Mouse (Mus musculus) midbrain, embryonic 11.5 days (tissue): ENCODE data around the gene Ptx3. TPM values are rescaled to one million over a fixed set of nuclear protein-coding genes. Genes with fewer than 3 reads are reported as not detected.

ENCODE experiments used
- ATAC-seq: fragments of 200-750 bp; cut with Nextera tagmentation; 2 replicates; pipeline ENCODE4 v1.8.0; 2017; ENCODE audit warnings: moderate TSS enrichment, moderate library complexity; ENCODE audit not compliant: low FRiP score
- DNase-seq: peaks from one replicate; pipeline ENCODE4 v3.0.0; 2015; ENCODE audit warnings: low spot score; ENCODE audit errors: missing footprints
- H3K27ac ChIP-seq: fragments of 300-500 bp; sonication (generic); 2 replicates; pipeline ENCODE4 v1.5.1; 2014; ENCODE audit warnings: low read depth, low read length
- H3K27me3 ChIP-seq: fragments of 300-500 bp; sonication (generic); 2 replicates; pipeline ENCODE4 v1.6.1; 2014; ENCODE audit warnings: mild to moderate bottlenecking, low read length, moderate library complexity, mixed read lengths; ENCODE audit not compliant: control insufficient read depth, insufficient read depth
- H3K36me3 ChIP-seq: fragments of 300-500 bp; sonication (generic); 2 replicates; pipeline ENCODE4 v1.6.1; 2014; ENCODE audit warnings: mild to moderate bottlenecking, low read length, moderate library complexity, mixed read lengths; ENCODE audit not compliant: control insufficient read depth, insufficient read depth
- H3K4me1 ChIP-seq: fragments of 300-500 bp; sonication (generic); 2 replicates; pipeline ENCODE4 v1.6.1; 2014; ENCODE audit warnings: low read length; ENCODE audit not compliant: control insufficient read depth, insufficient read depth
- H3K4me2 ChIP-seq: fragments of 300-500 bp; sonication (generic); 2 replicates; pipeline ENCODE4 v1.6.1; 2014; ENCODE audit warnings: mild to moderate bottlenecking, moderate library complexity
- H3K4me3 ChIP-seq: fragments of 300-500 bp; sonication (generic); 2 replicates; pipeline ENCODE4 v1.5.1; 2014; ENCODE audit warnings: low read depth, low read length
- H3K9ac ChIP-seq: fragments of 300-500 bp; sonication (generic); 2 replicates; pipeline ENCODE4 v1.6.1; 2014; ENCODE audit warnings: low read length
- H3K9me3 ChIP-seq: fragments of 300-500 bp; sonication (generic); 2 replicates; pipeline ENCODE4 v1.6.1; 2016; ENCODE audit warnings: low read length; ENCODE audit not compliant: control insufficient read depth
- WGBS: fragments of 180-500 bp; shearing (Covaris S2); extraction: QIAGEN DNeasy Blood & Tissue Kit; methylation state at CpG from one replicate; pipeline ENCODE4 v1.1.7; 2014; 5-methylcytosine and 5-hydroxymethylcytosine counted together
- polyA plus RNA-seq: library from polyadenylated mRNA; unstranded; fragments of >200 nt; fragmentation: Nextera tagmentation; extraction: Ambion mirVana; gene quantifications from 2 replicates; pipeline ENCODE4 v1.2.1, GENCODE M21; 2014

Gene Ptx3
- polyA plus RNA-seq, result 29.1 and 31.5 TPM in 2 replicates

GRCm38 (mm10) chr3:66219655-66220191 lies at the start of gene Ptx3:
Ptx3 (plus strand) TSS chr3:66219910.
- Histone ChIP-seq H3K4me1 (peaks cover 4% of the 10 kb centered on the region; the same call in 1 of the 2 replicates), H3K9ac (peak within 1 kb of the TSS; percentile 76), H3K4me2 (peak within 1 kb of the TSS; percentile 80), H3K27ac (no peak within 1 kb of the TSS; the same call in 1 of the 2 replicates), H3K27me3 (no peaks in the 10 kb centered on the region; the same call in 1 of the 2 replicates), H3K4me3 (peak within 1 kb of the TSS; percentile 46), H3K36me3 (no peaks in the 10 kb centered on the region), H3K9me3 (no peaks in the 10 kb centered on the region)
- DNase-seq, result peak; percentile 93
- 2% methylated on average over 20 of the region's 20 CpGs for WGBS
- peak; percentile 60 for ATAC-seq

GRCm38 (mm10) chr3:66172907-66173306 lies 46.8 kb upstream of the Ptx3 start:
- no peaks in the 10 kb centered on the region for H3K27me3 ChIP-seq
- no peak for ATAC-seq
- 94% methylated on average over 5 of the region's 5 CpGs for WGBS
- DNase-seq, result no peak
- H3K27ac ChIP-seq, result no peak overlapping the region
- H3K4me3 ChIP-seq, result no peak overlapping the region
- H3K36me3 ChIP-seq, result no peaks in the 10 kb centered on the region
- no peak overlapping the region for H3K9ac ChIP-seq
- H3K4me1 ChIP-seq, result peaks cover 3% of the 10 kb centered on the region; the same call in 1 of the 2 replicates
- no peaks in the 10 kb centered on the region for H3K9me3 ChIP-seq
- no peak overlapping the region for H3K4me2 ChIP-seq

- Histone ChIP-seq H3K4me2 (no peak overlapping the region), H3K4me1 (no peaks in the 10 kb centered on the region), H3K9ac (no peak overlapping the region), H3K36me3 (no peaks in the 10 kb centered on the region), H3K9me3 (no peaks in the 10 kb centered on the region), H3K4me3 (no peak overlapping the region), H3K27ac (no peak overlapping the region), H3K27me3 (no peaks in the 10 kb centered on the region)
- 69% methylated on average over 2 of the region's 2 CpGs for WGBS
- ATAC-seq, result no peak
- DNase-seq, result peak; percentile 33
Observed at GRCm38 (mm10) chr3:66179647-66180046, 40.1 kb upstream of the Ptx3 start.

GRCm38 (mm10) chr3:66193910-66194562 lies 25.7 kb upstream of the Ptx3 start:
- no peak overlapping the region for H3K27ac ChIP-seq
- no peaks in the 10 kb centered on the region for H3K4me1 ChIP-seq
- no peaks in the 10 kb centered on the region for H3K27me3 ChIP-seq
- DNase-seq (no peak), ATAC-seq (peak; percentile 79)
- no peak overlapping the region for H3K4me3 ChIP-seq
- 78% methylated on average over 3 of the region's 3 CpGs for WGBS
- H3K4me2 ChIP-seq, result no peak overlapping the region
- H3K9me3 ChIP-seq, result no peaks in the 10 kb centered on the region
- H3K9ac ChIP-seq, result no peak overlapping the region
- no peaks in the 10 kb centered on the region for H3K36me3 ChIP-seq

- Histone ChIP-seq H3K27me3 (no peaks in the 10 kb centered on the region), H3K9ac (no peak overlapping the region), H3K4me2 (no peak overlapping the region), H3K9me3 (no peaks in the 10 kb centered on the region), H3K27ac (no peak overlapping the region), H3K4me1 (no peaks in the 10 kb centered on the region), H3K36me3 (no peaks in the 10 kb centered on the region), H3K4me3 (no peak overlapping the region)
- no peak for DNase-seq
- ATAC-seq, result no peak
- 92% methylated on average over 4 of the region's 4 CpGs for WGBS
Observed at GRCm38 (mm10) chr3:66208836-66209573, 10.7 kb upstream of the Ptx3 start.

GRCm38 (mm10) chr3:66213524-66213923 lies 6.2 kb upstream of the Ptx3 start:
- no peak overlapping the region for H3K9ac ChIP-seq
- no peaks in the 10 kb centered on the region for H3K4me1 ChIP-seq
- H3K4me2 ChIP-seq, result no peak overlapping the region
- no peak for ATAC-seq
- no peaks in the 10 kb centered on the region for H3K36me3 ChIP-seq
- DNase-seq, result no peak
- no peak overlapping the region for H3K27ac ChIP-seq
- no peaks in the 10 kb centered on the region for H3K9me3 ChIP-seq
- H3K4me3 ChIP-seq, result no peak overlapping the region
- 92% methylated on average over 1 of the region's 1 CpGs for WGBS
- no peaks in the 10 kb centered on the region for H3K27me3 ChIP-seq

- H3K27me3 ChIP-seq, result no peaks in the 10 kb centered on the region; the same call in 1 of the 2 replicates
- H3K4me2 ChIP-seq, result no peak overlapping the region
- H3K4me1 ChIP-seq, result peaks cover 4% of the 10 kb centered on the region; the same call in 1 of the 2 replicates
- ATAC-seq, result no peak
- 73% methylated on average over 8 of the region's 8 CpGs for WGBS
- no peak overlapping the region for H3K27ac ChIP-seq
- no peak overlapping the region for H3K4me3 ChIP-seq
- no peaks in the 10 kb centered on the region for H3K9me3 ChIP-seq
- H3K9ac ChIP-seq, result no peak overlapping the region
- no peak for DNase-seq
- H3K36me3 ChIP-seq, result no peaks in the 10 kb centered on the region
Observed at GRCm38 (mm10) chr3:66215759-66216158, 4.0 kb upstream of the Ptx3 start.

- no peaks in the 10 kb centered on the region; the same call in 1 of the 2 replicates for H3K27me3 ChIP-seq
- H3K4me2 ChIP-seq, result peak overlapping the region; percentile 80
- no peaks in the 10 kb centered on the region for H3K36me3 ChIP-seq
- DNase-seq (peak; percentile 97), ATAC-seq (peak; percentile 88)
- H3K9me3 ChIP-seq, result no peaks in the 10 kb centered on the region
- 0% methylated on average over 54 of the region's 54 CpGs for whole genome bisulfite sequencing
- H3K4me3 ChIP-seq, result peak overlapping the region; percentile 46
- H3K4me1 ChIP-seq, result peaks cover 4% of the 10 kb centered on the region; the same call in 1 of the 2 replicates
- H3K9ac ChIP-seq, result peak overlapping the region; percentile 76
- H3K27ac ChIP-seq, result no peak overlapping the region
Observed at GRCm38 (mm10) chr3:66220554-66221242, 988 bp downstream of the Ptx3 start.
